ENCODE assay signal across 8 mouse cellular contexts in the genomic region with DNA sequence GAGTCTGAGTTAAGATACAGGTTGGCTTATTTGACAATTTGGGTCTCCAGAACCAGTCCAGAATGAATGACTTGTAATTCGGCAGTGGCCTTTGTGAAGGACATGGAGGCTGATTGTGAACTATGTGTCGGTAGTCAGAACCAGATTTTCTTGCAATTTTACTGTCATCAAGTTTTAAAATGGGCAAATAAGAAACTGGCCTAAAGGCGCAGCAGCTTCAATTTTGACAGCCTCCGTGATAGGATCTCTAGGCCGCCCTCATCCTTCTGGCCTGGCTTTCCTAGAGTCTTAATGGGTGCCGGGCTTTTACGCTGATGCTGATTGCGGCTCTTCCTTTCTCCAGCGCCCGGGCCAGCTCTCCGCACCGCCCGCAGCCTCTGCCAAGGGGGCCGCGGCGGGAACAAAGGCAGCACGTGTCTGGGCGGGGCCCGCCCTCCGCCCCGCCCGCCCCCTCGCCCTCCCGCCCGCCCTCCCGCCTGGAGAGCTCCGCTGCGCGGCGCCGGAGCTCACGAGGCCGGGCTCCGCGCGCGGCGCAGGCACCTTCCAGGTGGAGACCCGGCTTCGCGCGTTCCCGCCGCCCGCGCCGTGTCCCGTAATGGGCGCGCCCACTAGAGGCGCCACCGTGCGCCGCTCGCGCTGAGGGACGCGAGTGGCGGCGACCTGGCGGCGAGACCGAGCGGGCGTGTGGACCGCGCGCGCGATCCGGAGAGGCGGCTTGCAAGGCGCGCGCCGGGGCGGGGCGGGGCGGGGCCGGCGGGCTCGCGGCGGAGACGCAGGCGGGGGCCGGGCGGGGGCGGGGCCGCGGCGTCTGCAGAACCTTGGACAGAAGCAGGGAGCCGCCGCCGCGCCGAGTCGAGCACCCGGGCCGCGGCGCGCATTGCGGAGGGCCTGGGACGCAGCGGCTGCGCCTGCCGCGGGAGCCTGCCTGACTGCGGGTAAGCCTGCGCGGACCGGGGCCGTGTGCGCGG. TPM values are rescaled to one million over a fixed set of nuclear protein-coding genes. Genes with fewer than 3 reads are reported as not detected.
A peak's percentile ranks its signal among the peaks of the same experiment; 100 is the strongest.
DNase-seq lines count a peak whose midpoint lies in the region; ATAC-seq lines count a peak whose summit lies in the region.

A gene (plus strand): TSS at position 802 of the 968 bp plus-strand sequence.

- intact Hi-C loops in left cerebral cortex, postnatal 10 days (cut with DNase I), result loop anchor here (2.0 to 5.0 kb wide), 2 partner anchors 86 to 194 kb away; no protein-coding TSS in a partner anchor

- DNase-seq in adrenal gland, adult 2 months, result peak; percentile 93
- DNase-seq in embryo, embryonic 10 days (ENCODE audit: low spot score), result peak; percentile 90
- peak; percentile 84 for DNase-seq in gastrocnemius, postnatal 10 days
- DNase-seq in induced T-regulatory cell, adult 2 months (ENCODE audit: low read depth), result peak; percentile 92
- peak; percentile 88 to 93 for DNase-seq in left cerebral cortex, postnatal 10 days (ENCODE audit: extremely low spot score in 1 of 2, low spot score in 2 of 2)
- peak; percentile 93 for DNase-seq in right cerebral cortex, postnatal 14 days
- DNase-seq in urinary bladder, postnatal 4 days (ENCODE audit: low spot score in 2 of 2), result peak; percentile 75 to 82

- peak; percentile 65 for ATAC-seq in megakaryocyte-erythroid progenitor cell, adult 5-6 weeks (replicated peaks; ENCODE audit: low FRiP score, low TSS enrichment, poor library complexity, severe bottlenecking)

RNA-seq across cellular contexts. Expression of the gene that starts here (rescaled TPM):
- 1 to 10 TPM; 1.5 to 3.1 TPM for total RNA-seq in adrenal gland, adult 2 months (2021)
- 5.8 TPM in 2 replicates for polyA plus RNA-seq in adrenal gland, adult 2 months (2012; rRNA removed)
- 1 to 10 TPM; 5.5 to 7.2 TPM for total RNA-seq in gastrocnemius, postnatal 10 days (2021)
- total RNA-seq in left cerebral cortex, postnatal 10 days (2021), result 100 to 1,000 TPM; 327 to 329 TPM
- 0.72 and 1.2 TPM in 2 replicates for total RNA-seq in megakaryocyte-erythroid progenitor cell, adult 5-6 weeks (2014; fragmentation: Nextera tagmentation)
- total RNA-seq in megakaryocyte-erythroid progenitor cell, adult 5-6 weeks (2017), result 0.50 and 1.9 TPM in 2 replicates

Comparison
In these comparisons a context has a peak if more than half of its experiments do, and no peak if none do; other contexts are left out.
1. Peak in every context shown above with its lines: DNase-seq and ATAC-seq.
2. RNA of the gene that starts here (total RNA-seq): 327 to 329 TPM in left cerebral cortex, postnatal 10 days; 5.5 to 7.2 TPM in gastrocnemius, postnatal 10 days, 1.5 to 3.1 TPM in adrenal gland, adult 2 months and 0.50 to 1.9 TPM in megakaryocyte-erythroid progenitor cell, adult 5-6 weeks; every median in the first group is over 10 times any median in the second.